Mouse (Mus musculus): ENCODE measurements at regions not wholly inside any gene's neighbourhood (a gene's known extent, or its start where the extent isn't known, plus 50 kb on each side); places are given as distances from the start of the nearest gene placed in this dataset.

GRCm38 (mm10) chr13:119378404-119379037 is 49.9 kb upstream of the Paip1 start:
- peak; percentile 81 for DNase-seq
